Mouse (Mus musculus): ENCODE results near the gene Myadm. TPM values are rescaled to one million over a fixed set of nuclear protein-coding genes. Genes with fewer than 3 reads are reported as not detected.

The Myadm gene
- polyA plus RNA-seq, 1 experiment from 2014 or later = 30.1 TPM

DNA sequence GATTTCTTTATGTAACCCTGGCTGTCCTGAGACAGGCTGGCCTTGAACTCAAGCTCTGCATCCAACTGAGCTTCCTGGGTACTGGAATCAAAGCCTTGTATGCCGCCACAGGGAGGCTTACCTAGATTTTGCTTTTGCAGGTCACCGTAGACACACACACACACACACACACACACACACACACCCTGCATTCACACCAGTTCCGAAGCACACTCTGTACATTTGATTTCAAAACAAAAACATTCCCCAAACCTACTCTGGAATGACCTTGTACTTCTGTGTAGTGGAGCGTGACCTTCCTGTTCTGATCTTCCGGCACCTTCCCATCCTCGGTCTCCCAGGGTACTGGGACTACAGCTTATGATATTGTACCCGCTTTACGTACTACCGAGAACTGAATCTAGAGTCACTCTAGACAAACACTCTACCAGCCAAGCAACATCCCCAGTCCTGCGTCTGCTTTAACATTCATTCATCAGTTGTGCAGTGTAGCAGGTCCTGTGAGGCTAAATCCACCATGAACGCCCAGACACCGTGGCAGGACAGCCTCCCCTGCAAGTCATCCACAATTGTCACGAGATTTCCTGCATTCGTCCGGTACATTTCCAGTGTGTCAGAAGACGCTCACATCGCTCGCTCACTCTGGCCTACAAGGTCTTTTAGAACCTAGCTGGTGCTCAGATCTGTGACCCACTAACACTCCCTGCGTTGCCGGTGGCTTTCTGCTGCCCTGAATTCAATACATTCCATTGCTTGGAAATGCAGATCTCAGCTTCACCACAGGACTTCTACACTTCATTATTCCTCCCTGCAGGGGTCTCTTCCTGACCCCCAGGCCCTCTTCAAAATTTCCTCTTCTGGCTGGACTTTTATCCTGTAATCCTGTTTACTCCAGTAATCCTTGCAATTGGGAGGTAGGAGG lies 58.7 kb downstream of the Myadm start:
- no peak overlapping the region for H3K4me3 ChIP-seq (replicated peaks; ENCODE audit: low read depth, low read length)
- 24% methylated on average over 20 of the region's 20 CpGs for WGBS
- H3K36me3 ChIP-seq (ENCODE audit: control insufficient read depth, insufficient read depth, low read length) = peaks cover 80% of the 10 kb centered on the region
- ATAC-seq (ENCODE audit: low FRiP score, low TSS enrichment) (no peak), DNase-seq (no peak)
- no peak overlapping the region for H3K4me2 ChIP-seq (ENCODE audit: low read length)
- H3K27me3 ChIP-seq (ENCODE audit: control insufficient read depth, insufficient read depth, low read length) = no peaks in the 10 kb centered on the region
- H3K9me3 ChIP-seq (ENCODE audit: control insufficient read depth, low read length) = no peaks in the 10 kb centered on the region
- no peak overlapping the region for H3K9ac ChIP-seq (replicated peaks; ENCODE audit: low read length)
- H3K4me1 ChIP-seq (ENCODE audit: control insufficient read depth, insufficient read depth, low read length) = no peaks in the 10 kb centered on the region
- H3K27ac ChIP-seq (replicated peaks; ENCODE audit: low read depth, low read length) = no peak overlapping the region

GRCm38 (mm10) chr7:3348326-3348725 lies 59.4 kb downstream of the Myadm start:
- Histone ChIP-seq H3K27ac (replicated peaks; ENCODE audit: low read depth, low read length) (no peak overlapping the region), H3K4me1 (ENCODE audit: control insufficient read depth, insufficient read depth, low read length) (no peaks in the 10 kb centered on the region), H3K9me3 (ENCODE audit: control insufficient read depth, low read length) (no peaks in the 10 kb centered on the region), H3K4me3 (replicated peaks; ENCODE audit: low read depth, low read length) (no peak overlapping the region), H3K36me3 (ENCODE audit: control insufficient read depth, insufficient read depth, low read length) (peaks cover 79% of the 10 kb centered on the region), H3K9ac (replicated peaks; ENCODE audit: low read length) (no peak overlapping the region), H3K4me2 (ENCODE audit: low read length) (no peak overlapping the region), H3K27me3 (ENCODE audit: control insufficient read depth, insufficient read depth, low read length) (no peaks in the 10 kb centered on the region)
- DNase-seq (no peak), ATAC-seq (ENCODE audit: low FRiP score, low TSS enrichment) (no peak)
- 52% methylated on average over 5 of the region's 5 CpGs for WGBS

DNA sequence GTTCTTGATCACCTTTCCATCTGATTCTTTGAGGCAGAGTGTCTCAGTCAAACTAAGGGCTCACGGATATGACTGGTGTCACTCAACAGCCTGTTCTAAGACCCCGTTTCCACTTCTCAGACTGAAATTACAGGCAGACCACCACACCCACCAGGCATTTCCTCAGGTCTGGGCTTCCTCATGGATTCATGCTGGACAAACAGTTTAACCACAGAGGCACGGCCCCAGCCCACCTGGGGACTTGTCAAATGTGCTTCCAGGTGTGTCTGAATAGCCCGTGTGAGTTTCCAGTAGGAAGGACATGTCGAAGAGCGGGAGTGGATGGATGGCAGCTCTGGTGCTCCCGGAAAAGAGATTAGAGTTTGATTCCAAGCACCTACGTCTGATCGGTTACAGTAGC lies 60.9 kb downstream of the Myadm start:
- H3K9me3 ChIP-seq (ENCODE audit: control insufficient read depth, low read length) = no peaks in the 10 kb centered on the region
- no peak overlapping the region for H3K27ac ChIP-seq (replicated peaks; ENCODE audit: low read depth, low read length)
- no peak overlapping the region for H3K4me2 ChIP-seq (ENCODE audit: low read length)
- no peak for ATAC-seq (ENCODE audit: low FRiP score, low TSS enrichment)
- H3K27me3 ChIP-seq (ENCODE audit: control insufficient read depth, insufficient read depth, low read length) = no peaks in the 10 kb centered on the region
- no peak overlapping the region for H3K4me3 ChIP-seq (replicated peaks; ENCODE audit: low read depth, low read length)
- peaks cover 74% of the 10 kb centered on the region for H3K36me3 ChIP-seq (ENCODE audit: control insufficient read depth, insufficient read depth, low read length)
- 92% methylated on average over 9 of the region's 9 CpGs for WGBS
- no peaks in the 10 kb centered on the region for H3K4me1 ChIP-seq (ENCODE audit: control insufficient read depth, insufficient read depth, low read length)
- DNase-seq = no peak
- no peak overlapping the region for H3K9ac ChIP-seq (replicated peaks; ENCODE audit: low read length)

Other genes starting within 250 kb of the Myadm start
- gene AU018091, start 119.9 kb upstream of the Myadm start, polyA plus RNA-seq (2014; fragmentation: Nextera tagmentation; extraction: Ambion mirVana) = not detected in 2 replicates
- not detected in 2 replicates for gene Nlrp12, start 39.3 kb upstream of the Myadm start, polyA plus RNA-seq (2014; fragmentation: Nextera tagmentation; extraction: Ambion mirVana)
- 1.3 and 1.6 TPM in 2 replicates for gene Prkcg, start 99 bp downstream of the Myadm start, polyA plus RNA-seq (2014; fragmentation: Nextera tagmentation; extraction: Ambion mirVana)
- gene Cacng7, start 43.9 kb downstream of the Myadm start, polyA plus RNA-seq (2014; fragmentation: Nextera tagmentation; extraction: Ambion mirVana) = 5.0 and 5.9 TPM in 2 replicates
- gene Cacng8, start 101.6 kb downstream of the Myadm start, polyA plus RNA-seq (2014; fragmentation: Nextera tagmentation; extraction: Ambion mirVana) = 12.5 and 12.8 TPM in 2 replicates
- gene Cacng6, start 135.1 kb downstream of the Myadm start, polyA plus RNA-seq (2014; fragmentation: Nextera tagmentation; extraction: Ambion mirVana) = 0.18 TPM in 1 of 2 replicates, not detected in the other
- not detected in 2 replicates for gene Tarm1, start 213.5 kb downstream of the Myadm start, polyA plus RNA-seq (2014; fragmentation: Nextera tagmentation; extraction: Ambion mirVana)

All from midbrain, embryonic 14.5 days (tissue).